Mouse (Mus musculus): ENCODE measurements around the gene Dusp16. TPM values are rescaled to one million over a fixed set of nuclear protein-coding genes. Genes with fewer than 3 reads are reported as not detected.

The Dusp16 gene
- total RNA-seq, 2 experiments from 2014 or later: 8.6 to 8.9 TPM

- peak in 1 of 2 experiments; percentile 5 for DNase-seq
Measured at GRCm38 (mm10) chr6:134791251-134792118, 940 bp downstream of the Dusp16 start.

GRCm38 (mm10) chr6:134789100-134789499 lies 3.3 kb downstream of the Dusp16 start:
- no peak for DNase-seq

GRCm38 (mm10) chr6:134786426-134786825 lies 6.0 kb downstream of the Dusp16 start:
- DNase-seq: no peak

DNA sequence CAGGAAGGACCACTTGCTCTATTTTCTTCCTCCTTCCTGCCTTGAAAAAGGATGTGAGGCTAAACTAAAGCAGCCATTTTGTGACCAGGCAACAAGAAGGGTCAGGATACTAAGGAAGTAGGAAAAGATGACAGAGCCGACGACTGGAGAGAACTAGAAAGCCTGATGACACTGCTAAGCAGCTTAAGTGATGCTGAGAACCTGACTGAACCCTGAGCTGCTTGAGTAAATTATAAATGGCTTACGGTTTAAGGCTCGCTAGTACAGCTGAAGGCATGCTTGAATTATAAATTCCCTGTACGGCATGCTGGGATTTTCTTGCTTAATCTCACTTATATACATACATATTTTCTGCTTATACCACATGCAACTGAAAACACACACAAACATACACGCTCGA lies 9.5 kb downstream of the Dusp16 start:
- DNase-seq: no peak

DNA sequence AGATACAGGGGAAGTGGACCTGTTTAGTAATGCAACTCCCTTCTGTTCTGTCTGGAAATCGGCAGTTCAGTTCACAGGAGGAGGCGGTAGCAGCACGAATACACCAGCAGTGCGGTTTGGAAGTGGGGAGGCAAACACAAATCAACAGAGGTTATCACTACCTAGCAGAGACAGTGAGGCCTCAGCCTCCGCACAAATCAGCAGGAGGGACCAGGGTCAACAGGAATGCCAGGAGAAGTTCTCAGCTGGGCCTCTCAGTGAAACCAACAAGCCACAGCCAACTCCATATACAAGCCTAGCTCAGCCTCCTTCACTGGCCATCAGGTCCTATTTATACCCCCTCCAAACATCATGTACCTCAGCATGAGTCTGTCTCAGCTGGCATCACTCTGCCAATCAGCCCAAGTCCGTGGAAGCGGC lies 10.9 kb downstream of the Dusp16 start:
- DNase-seq: no peak

DNA sequence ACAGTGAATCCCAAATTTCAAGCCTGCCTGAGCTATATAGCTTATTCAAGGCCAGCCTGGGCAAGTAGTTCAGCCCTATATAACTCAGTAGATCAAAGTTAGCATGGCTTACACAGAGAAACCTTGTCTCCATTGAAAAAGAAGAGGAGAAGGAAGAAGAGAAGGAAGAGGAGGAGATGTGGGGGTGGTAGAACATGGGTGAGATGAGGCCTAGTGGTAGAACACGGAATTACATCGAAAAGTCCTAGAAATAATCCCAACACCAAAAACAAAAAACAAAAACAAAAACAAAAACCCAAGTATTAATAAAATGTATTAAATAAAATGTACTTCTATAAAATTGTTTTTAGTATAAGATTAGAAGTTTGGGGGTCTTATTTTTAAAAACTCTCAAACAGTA lies 12.4 kb downstream of the Dusp16 start:
- DNase-seq: no peak

- DNase-seq: no peak
Measured at GRCm38 (mm10) chr6:134773961-134774360, 18.5 kb downstream of the Dusp16 start.

- DNase-seq: no peak
Measured at GRCm38 (mm10) chr6:134773292-134773893, 19.0 kb downstream of the Dusp16 start.

DNA sequence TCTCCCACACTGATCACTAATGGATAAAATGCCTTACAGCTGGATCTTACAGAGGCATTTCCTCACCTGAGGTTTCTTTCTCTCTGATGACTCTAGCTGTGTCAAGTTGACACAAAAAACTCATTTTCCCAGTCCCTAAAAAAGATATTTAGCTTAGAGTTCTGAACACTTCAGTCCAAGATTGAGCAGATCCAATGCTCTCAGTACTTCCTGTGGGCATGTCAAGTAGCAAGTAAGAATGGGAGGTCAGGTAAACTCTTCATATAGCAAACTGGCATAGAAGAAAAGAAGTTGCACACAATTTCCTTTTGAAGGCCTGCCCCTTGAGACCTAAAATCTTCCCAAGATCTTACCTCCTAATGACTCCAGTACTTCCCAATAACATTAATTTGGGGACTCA lies 22.1 kb downstream of the Dusp16 start:
- no peak for DNase-seq

GRCm38 (mm10) chr6:134764441-134765061 lies 27.9 kb downstream of the Dusp16 start:
- DNase-seq: no peak

DNA sequence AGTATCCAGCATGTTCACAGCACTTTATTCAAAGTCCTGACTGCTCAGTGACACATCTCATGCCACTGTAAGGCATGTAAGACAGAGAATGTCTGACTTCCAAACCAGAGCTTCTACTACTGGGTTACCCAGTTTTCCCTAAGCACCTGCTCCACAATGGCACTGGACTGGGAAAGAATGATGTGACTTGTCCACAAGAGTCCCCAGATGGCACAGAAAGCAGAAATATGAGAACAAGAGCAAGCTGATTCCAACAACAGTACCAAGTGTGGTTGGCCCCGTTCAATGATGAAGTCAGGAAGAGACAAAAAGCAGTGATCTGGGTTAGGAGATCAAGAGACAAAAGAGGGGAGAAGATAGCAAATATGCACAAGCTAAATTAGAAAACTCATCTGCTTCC lies 29.0 kb downstream of the Dusp16 start:
- DNase-seq: no peak

- no peak for DNase-seq
Measured at GRCm38 (mm10) chr6:134761808-134762207, 30.6 kb downstream of the Dusp16 start.

DNA sequence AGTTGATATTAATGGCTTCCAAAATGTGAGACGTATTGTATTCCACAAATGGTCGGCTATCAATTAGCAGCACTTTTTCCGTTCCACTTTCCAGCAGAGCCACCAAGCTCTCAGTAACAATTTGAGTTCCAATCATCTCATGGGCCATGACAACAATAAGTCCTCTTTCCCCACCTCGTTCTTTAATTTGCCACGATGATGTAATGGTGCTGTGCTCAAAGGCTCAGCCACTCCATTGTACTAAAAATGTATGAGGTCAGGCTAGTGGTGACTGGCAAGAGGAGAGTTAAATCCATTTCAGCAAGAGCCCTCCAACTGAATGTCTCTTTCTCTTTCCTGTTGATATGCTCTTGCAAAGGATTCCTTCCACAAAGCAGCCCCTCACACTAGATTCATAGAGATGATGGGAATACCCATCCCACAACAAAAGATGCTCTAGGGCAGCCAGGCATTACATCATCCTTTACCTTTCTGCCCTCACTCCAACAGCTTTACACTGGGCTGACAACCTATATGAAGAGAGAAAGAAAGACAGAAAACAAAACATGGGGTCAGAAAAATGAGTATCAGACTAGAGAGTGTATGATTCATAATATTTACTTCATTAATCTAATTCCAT lies 31.4 kb downstream of the Dusp16 start:
- no peak for DNase-seq

DNA sequence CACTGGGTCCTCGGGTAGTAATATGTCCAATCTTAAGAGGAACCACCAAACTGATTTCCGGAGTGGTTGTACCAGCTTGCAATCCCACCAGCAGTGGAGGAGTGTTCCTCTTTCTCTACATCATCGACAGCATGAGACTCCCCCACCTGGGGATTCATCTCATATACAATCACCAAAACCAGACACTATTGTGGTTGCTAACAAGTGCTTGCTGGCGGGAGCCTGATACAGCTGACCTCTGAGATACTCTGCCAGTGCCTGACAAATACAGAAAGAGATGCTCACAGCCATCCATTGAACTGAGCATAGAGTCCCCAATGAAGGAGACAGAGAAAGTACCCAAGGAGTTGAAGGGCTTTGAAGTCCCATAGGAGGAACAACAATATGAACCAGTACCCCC lies 36.4 kb downstream of the Dusp16 start:
- no peak for DNase-seq

DNA sequence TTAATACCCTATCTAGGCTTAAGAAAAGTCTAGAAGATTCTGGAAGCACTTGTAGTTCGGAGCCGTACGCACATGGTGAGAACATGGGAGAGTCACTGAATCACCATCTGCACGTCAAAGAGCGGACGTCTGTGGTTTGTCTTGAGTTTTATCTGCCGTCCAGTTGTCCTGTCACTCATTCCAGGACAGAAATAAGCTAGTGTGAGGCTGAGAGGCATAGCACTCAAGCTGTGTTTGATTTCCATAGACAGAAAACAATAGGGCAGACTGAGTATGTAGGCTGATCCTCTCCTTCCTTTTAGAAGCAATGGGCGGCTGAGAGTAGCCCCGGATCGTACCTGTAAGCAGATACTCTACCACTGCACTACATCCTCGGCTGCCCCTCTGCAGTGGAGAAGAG lies 38.6 kb downstream of the Dusp16 start:
- DNase-seq: no peak

DNA sequence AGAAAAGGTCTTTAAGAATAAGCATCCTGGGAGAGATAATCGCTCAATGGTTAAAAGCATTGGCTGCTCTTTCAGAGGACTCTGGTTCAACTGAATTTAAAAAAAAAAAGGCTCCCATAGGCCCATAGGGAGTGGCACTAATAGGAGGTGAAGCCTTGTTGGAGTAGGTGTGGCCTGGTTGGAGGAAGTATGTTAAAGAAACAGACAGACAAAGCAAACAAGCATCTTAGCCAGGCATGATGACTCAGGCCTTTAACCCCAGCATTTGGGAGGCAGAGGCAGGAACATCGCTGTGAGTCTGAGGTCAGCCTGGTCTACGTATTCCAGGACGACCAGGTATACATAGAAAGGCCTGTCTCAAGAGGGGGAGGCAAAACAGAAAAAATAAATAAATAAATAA lies 39.0 kb downstream of the Dusp16 start:
- no peak for DNase-seq

DNA sequence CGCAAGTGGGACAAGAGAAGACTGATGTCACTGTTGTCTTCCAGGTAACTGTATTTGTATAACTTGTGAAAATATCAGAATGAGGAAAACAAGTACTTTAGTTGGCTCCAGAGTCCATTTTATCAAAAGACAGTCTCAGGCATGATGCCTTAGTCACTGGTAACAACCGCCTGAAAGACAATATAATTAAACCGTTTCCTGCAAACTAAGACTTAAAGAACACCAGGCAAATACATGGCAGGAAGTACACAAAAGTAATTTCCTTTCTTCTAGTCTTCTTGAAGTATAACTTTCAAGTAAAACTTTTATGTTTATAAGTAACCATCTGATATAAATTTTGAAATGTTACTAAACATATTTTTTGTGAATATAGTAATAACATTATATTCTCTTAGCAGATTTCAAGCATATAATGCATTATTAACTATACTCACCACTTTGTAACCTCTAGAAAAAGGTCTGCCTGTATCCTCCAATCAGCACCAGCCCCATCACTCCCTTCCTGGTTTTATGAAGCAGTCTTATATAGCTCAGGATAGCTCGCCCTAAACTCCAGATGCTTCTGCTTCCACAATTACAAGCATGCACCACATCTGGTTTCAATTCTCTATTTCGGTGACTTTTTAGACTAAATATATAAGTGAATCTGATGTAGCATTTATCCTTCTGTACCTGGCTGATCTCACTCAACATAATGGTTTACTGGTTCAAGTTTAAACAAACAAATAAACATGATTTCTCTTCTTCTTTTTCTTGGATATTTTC lies 40.4 kb downstream of the Dusp16 start:
- no peak for DNase-seq

DNA sequence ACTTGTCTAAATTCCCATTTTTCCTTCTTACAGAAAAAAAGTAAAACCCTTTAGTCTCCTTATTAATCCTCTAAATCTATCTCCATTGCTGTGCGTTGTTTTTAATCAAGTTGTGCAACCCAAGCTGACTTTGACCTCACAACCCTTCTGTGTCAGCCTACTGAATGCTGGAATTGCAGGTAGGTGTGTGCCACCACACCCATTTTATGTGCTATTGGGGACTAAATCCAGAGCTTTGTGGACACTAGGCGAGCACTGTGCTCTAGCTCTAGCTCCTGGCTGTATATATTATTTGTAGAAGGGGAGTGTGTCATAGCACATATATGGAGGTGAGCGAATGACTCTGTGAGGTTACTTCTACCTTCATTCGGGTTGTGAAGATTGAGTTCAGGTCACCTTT lies 41.3 kb downstream of the Dusp16 start:
- no peak for DNase-seq

GRCm38 (mm10) chr6:134748126-134748525 lies 44.3 kb downstream of the Dusp16 start:
- no peak for DNase-seq

- DNase-seq: no peak
Measured at GRCm38 (mm10) chr6:134745876-134746275, 46.5 kb downstream of the Dusp16 start.

GRCm38 (mm10) chr6:134743568-134743967 lies 48.9 kb downstream of the Dusp16 start:
- DNase-seq: no peak

- DNase-seq: no peak
Measured at GRCm38 (mm10) chr6:134736853-134737252, 55.6 kb downstream of the Dusp16 start.

Data from layer of hippocampus, postnatal 36 days (tissue).